Mouse (Mus musculus) stomach, embryonic 15.5 days (tissue): ENCODE data around the gene Aurkb. TPM values are rescaled to one million over a fixed set of nuclear protein-coding genes. Genes with fewer than 3 reads are reported as not detected.

ENCODE experiments used
- ATAC-seq: fragments of 200-750 bp; cut with Nextera tagmentation; 2 replicates; pipeline ENCODE4 v1.8.0; 2017; ENCODE audit warnings: low read depth, moderate number of reproducible peaks, moderate TSS enrichment; ENCODE audit not compliant: insufficient read depth, low FRiP score
- H3K27ac ChIP-seq: fragments of 300-500 bp; sonication (generic); 2 replicates; pipeline ENCODE4 v1.5.1; 2015; ENCODE audit warnings: mild to moderate bottlenecking, inconsistent platforms
- H3K27me3 ChIP-seq: fragments of 300-500 bp; sonication (generic); replicated peaks from 2 replicates; pipeline ENCODE4 v1.6.1; 2015; ENCODE audit warnings: inconsistent platforms
- H3K36me3 ChIP-seq: fragments of 300-500 bp; sonication (generic); 2 replicates; pipeline ENCODE4 v1.6.1; 2015; ENCODE audit warnings: inconsistent platforms
- H3K4me1 ChIP-seq: fragments of 300-500 bp; sonication (generic); 2 replicates; pipeline ENCODE4 v1.6.1; 2015; ENCODE audit warnings: inconsistent platforms
- H3K4me2 ChIP-seq: fragments of 300-500 bp; sonication (generic); 2 replicates; pipeline ENCODE4 v1.6.1; 2015; ENCODE audit warnings: mild to moderate bottlenecking, inconsistent platforms
- H3K4me3 ChIP-seq: fragments of 300-500 bp; sonication (generic); replicated peaks from 2 replicates; pipeline ENCODE4 v1.5.1; 2015; ENCODE audit warnings: inconsistent platforms
- H3K9ac ChIP-seq: fragments of 300-500 bp; sonication (generic); 2 replicates; pipeline ENCODE4 v1.6.1; 2015; ENCODE audit warnings: inconsistent platforms
- H3K9me3 ChIP-seq: fragments of 300-500 bp; sonication (generic); 2 replicates; pipeline ENCODE4 v1.6.1; 2016; ENCODE audit warnings: inconsistent platforms
- WGBS: fragments of 180-500 bp; shearing (Covaris S2); methylation state at CpG from one replicate; pipeline ENCODE4 v1.1.7; 2015; 5-methylcytosine and 5-hydroxymethylcytosine counted together
- polyA plus RNA-seq: library from polyadenylated mRNA; unstranded; fragments of >200 nt; fragmentation: Nextera tagmentation; extraction: Ambion mirVana; gene quantifications from 2 replicates; pipeline ENCODE4 v1.2.1, GENCODE M21; 2015

Gene Aurkb
- polyA plus RNA-seq, 1 experiment from 2014 or later = 134 TPM

DNA sequence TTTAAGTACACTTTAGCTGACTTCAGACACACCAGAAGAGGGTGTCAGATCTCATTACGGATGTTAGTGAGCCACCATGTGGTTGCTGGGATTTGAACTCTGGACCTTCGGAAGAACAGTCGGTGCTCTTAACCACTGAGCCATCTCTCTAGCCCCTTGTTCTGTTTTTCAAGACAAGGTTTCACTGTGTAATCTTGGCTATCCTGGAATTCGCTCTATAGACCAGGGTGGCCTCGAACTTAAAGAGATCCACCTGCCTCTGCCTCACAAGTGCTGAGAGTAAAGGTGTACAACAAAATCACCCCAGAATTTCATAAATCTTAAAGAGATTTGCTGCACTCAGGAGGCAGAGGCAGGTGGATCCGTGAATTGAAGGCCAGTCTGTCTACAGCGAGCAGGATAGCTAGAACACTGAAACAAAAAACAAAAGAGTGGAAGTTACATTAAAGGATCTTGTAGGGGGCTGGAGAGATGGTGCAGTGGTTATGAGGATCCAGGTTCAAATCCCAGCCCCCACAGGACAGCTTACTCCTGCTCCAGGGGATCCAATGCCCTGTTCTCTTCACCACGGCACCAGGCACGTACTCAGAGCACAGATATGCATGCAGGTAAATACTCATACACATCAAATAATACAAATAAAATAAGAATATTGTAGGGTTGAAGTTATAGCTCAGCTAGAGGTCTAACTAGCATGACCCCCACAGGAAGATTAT lies 30.5 kb downstream of the Aurkb start:
- H3K27ac ChIP-seq = no peak overlapping the region
- H3K36me3 ChIP-seq = no peaks in the 10 kb centered on the region
- WGBS = 49% methylated on average over 9 of the region's 9 CpGs
- H3K4me1 ChIP-seq = peaks cover 23% of the 10 kb centered on the region
- ATAC-seq = no peak
- H3K27me3 ChIP-seq = no peaks in the 10 kb centered on the region
- H3K9me3 ChIP-seq = no peaks in the 10 kb centered on the region
- no peak overlapping the region for H3K4me3 ChIP-seq
- no peak overlapping the region for H3K4me2 ChIP-seq
- H3K9ac ChIP-seq = no peak overlapping the region

DNA sequence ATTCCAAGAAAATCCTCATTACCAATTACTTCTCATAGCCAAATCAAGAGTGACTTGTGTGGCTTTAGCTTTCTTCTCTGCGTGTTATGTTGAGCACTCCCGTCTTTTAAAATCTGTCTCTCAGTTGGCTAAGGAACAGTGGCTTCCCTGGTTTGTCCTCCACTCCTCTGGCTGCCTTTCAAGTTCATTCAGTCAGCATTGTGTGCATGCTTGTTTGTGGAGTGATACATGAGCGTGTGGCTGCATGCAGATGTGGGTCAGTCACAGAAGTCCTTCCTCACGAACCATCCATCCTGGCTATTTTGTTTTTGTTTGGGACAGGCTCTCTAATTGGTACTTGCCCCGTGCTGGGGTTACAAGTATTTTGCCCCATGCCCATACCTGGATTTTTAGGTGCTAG lies 31.1 kb downstream of the Aurkb start:
- no peak overlapping the region for H3K9ac ChIP-seq
- no peak overlapping the region for H3K27ac ChIP-seq
- H3K27me3 ChIP-seq = no peaks in the 10 kb centered on the region
- H3K4me1 ChIP-seq = peaks cover 18% of the 10 kb centered on the region; the same call in 1 of the 2 replicates
- H3K4me3 ChIP-seq = no peak overlapping the region
- no peaks in the 10 kb centered on the region for H3K9me3 ChIP-seq
- 63% methylated on average over 5 of the region's 5 CpGs for WGBS
- H3K4me2 ChIP-seq = no peak overlapping the region
- H3K36me3 ChIP-seq = no peaks in the 10 kb centered on the region
- no peak for ATAC-seq

DNA sequence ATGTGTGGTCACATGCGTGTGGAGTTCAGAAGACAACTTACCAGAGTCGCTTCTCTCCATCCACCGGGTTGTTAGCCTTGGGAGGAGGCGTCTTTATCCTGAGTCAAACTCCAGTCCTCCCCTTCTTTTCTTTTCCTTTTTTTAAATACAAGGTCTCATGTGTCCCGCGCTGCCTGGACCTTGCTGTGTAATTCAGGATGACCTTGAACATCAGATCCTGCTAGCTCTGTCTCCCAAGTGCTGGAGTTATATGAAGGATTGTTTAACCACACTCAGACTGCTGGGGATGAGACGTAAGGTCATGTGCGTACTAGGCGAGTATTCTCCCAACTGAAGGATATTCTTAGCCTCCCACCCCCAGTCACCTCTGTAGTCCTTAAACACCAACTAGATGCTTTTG lies 31.9 kb downstream of the Aurkb start:
- Histone ChIP-seq H3K36me3 (no peaks in the 10 kb centered on the region), H3K4me3 (no peak overlapping the region), H3K9me3 (no peaks in the 10 kb centered on the region), H3K9ac (no peak overlapping the region), H3K27ac (no peak overlapping the region), H3K4me1 (peaks cover 10% of the 10 kb centered on the region; the same call in 1 of the 2 replicates), H3K27me3 (no peaks in the 10 kb centered on the region), H3K4me2 (no peak overlapping the region)
- WGBS = 78% methylated on average over 9 of the region's 9 CpGs
- ATAC-seq = no peak

DNA sequence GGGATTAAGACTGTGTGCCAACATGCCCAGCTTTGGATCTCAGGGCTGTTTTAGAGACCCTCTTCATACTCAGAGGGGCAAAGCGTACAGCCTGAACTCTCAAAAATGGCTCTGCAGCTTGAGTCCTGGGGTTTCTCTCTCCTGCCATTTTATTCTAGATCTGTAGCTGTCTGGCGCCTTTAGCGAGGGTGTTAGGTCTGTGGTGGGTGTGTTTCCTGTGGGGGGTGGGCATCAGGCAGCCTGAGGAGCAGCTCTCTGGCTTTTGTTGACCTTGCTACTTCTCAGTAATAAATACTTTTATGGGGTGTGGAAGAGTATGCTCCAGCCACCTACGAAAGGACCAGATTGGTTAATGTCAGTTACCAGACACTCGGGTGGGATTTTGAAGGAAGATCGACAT lies 32.6 kb downstream of the Aurkb start:
- H3K36me3 ChIP-seq = no peaks in the 10 kb centered on the region
- H3K4me2 ChIP-seq = no peak overlapping the region
- no peak for ATAC-seq
- no peak overlapping the region for H3K4me3 ChIP-seq
- WGBS = 71% methylated on average over 6 of the region's 6 CpGs
- H3K27ac ChIP-seq = no peak overlapping the region
- H3K9ac ChIP-seq = no peak overlapping the region
- H3K4me1 ChIP-seq = peaks cover 7% of the 10 kb centered on the region; the same call in 1 of the 2 replicates
- no peaks in the 10 kb centered on the region for H3K27me3 ChIP-seq
- no peaks in the 10 kb centered on the region for H3K9me3 ChIP-seq

DNA sequence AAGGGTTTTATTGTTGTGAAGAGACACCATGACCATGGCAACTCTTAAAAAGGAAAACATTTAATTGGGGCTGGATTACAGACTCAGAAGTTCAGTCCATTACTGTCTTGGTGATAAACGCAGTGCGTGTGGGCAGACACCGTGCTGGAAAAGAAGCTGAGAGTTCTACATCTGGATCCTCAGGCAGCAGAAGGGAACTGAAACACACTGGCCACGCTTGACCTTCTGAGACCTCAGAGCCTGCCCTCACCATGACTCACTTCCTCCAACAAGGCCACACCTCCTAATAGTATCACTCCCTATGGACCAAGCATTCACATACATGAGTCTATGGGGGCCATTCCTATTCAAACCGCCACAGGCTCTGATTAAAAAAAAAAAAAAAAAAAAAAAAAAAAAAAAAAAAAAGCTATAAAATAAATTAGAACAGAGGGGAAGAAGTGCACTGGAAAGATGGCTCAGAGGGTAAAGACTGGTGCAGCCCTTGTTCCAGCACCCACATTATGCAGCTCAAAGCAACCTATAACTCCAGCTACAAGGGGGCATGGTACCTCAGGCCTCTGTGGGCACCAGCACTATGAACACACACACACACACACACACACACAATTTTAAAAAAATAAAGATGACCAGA lies 33.5 kb downstream of the Aurkb start:
- no peaks in the 10 kb centered on the region for H3K27me3 ChIP-seq
- no peak overlapping the region for H3K9ac ChIP-seq
- WGBS = 63% methylated on average over 5 of the region's 5 CpGs
- H3K36me3 ChIP-seq = no peaks in the 10 kb centered on the region
- no peak overlapping the region for H3K4me2 ChIP-seq
- no peak overlapping the region; the same call in 1 of the 2 replicates for H3K27ac ChIP-seq
- peaks cover 3% of the 10 kb centered on the region; the same call in 1 of the 2 replicates for H3K4me1 ChIP-seq
- H3K4me3 ChIP-seq = no peak overlapping the region
- H3K9me3 ChIP-seq = no peaks in the 10 kb centered on the region
- ATAC-seq = no peak

DNA sequence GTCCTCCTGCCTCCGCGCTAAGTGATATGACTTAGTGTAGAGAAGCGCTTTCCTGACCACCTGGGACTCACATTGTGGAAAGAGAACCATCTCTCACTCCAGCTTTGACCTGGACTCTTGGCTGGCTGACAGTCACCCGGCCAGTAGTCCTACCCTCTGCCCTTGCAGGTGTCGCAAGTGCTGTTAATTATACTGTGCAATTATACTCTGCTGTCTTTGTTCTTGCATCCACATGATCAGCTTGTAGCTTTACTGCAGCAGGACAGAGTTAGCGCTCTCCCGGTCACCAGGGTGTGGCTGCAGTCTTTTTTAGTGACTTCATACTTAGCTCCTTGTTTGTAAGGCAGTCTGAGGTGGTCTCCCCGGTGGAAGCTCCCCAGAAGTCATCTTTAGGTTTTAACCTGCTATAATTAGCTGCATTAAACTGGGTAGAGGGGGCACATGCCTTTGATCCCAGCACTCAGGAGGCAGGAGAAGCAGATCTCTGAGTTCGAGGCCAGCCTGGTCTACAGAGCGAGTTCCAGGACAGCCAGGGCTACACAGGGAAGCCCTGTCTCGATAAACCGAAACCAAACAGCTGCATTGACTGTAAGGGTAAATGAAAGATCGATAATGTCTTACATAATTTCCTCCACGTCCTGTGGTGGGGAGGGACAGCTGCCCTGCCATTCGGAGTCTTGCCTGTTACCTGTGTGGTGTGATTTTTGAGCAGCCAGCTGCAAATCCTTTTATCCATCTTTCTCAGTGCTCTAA lies 34.8 kb downstream of the Aurkb start:
- 77% methylated on average over 15 of the region's 15 CpGs for WGBS
- Histone ChIP-seq H3K27ac (no peak overlapping the region), H3K9ac (no peak overlapping the region), H3K4me3 (no peak overlapping the region), H3K27me3 (no peaks in the 10 kb centered on the region), H3K4me1 (no peaks in the 10 kb centered on the region), H3K9me3 (no peaks in the 10 kb centered on the region), H3K36me3 (no peaks in the 10 kb centered on the region), H3K4me2 (no peak overlapping the region)
- no peak for ATAC-seq

DNA sequence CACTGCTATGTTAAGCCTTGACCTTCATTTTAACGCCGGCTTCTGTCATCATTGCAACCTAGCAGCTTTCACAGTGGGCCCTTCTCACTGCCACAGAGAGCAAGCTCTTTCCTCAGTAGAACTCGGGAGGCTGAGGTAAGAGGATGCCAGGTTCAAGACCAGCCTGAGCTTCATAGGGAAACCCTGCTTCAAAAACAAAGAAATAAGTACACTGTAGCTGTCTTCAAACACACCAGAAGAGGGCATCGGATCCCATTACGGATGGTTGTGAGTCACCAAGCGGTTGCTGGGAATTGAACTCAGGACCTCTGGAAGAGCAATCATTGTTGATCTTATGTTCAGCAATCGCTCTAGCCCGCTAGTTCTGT lies 35.4 kb downstream of the Aurkb start:
- no peaks in the 10 kb centered on the region for H3K36me3 ChIP-seq

DNA sequence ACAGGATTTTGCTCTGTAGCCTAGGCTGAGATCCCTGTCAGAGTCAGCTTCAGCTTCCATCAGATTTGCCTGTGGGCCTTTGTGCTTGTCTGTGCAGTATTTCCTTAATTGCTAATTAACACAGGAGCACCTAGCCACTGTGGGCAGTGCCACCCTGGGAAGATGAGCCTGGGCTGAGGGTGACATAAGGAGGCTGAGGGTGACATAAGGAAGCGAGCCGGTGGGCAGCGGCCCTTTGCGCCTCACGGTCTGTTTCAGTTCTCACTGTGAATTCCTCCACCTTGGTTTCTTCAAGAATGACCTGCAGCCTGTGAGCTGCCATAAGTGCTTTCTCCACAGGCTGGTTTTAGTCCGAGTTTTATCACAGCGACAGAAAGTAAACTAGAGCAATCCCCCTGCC lies 36.2 kb downstream of the Aurkb start:
- Histone ChIP-seq H3K4me1 (no peaks in the 10 kb centered on the region), H3K27ac (no peak overlapping the region), H3K9me3 (no peaks in the 10 kb centered on the region), H3K36me3 (no peaks in the 10 kb centered on the region), H3K9ac (no peak overlapping the region), H3K27me3 (no peaks in the 10 kb centered on the region), H3K4me2 (no peak overlapping the region), H3K4me3 (no peak overlapping the region)
- WGBS = 74% methylated on average over 7 of the region's 7 CpGs
- ATAC-seq = no peak

More for the DNA sequence above, 35.4 kb downstream of the Aurkb start:
- WGBS = 88% methylated on average over 8 of the region's 8 CpGs
- Histone ChIP-seq H3K4me2 (no peak overlapping the region), H3K27me3 (no peaks in the 10 kb centered on the region), H3K9me3 (no peaks in the 10 kb centered on the region), H3K9ac (no peak overlapping the region), H3K4me1 (no peaks in the 10 kb centered on the region), H3K27ac (no peak overlapping the region), H3K4me3 (no peak overlapping the region)
- ATAC-seq = no peak

DNA sequence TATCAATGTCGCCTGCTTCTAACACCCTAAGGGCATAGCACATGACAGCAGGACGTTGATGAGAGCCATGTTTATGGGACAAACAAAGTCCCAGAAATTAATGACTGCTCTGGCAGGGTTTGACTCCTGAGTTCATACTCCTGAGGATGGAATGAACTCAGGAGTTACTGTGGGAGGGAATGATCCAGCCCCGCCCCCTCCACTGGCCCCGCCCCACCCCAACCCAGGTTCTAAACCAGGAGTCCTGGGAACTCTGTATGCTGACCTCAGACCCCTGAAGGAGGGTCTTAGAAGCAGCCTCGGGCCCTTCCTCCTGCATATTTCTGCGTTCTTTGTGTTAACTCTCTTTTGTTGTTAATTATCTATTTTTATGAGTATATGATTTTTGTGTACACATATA lies 40.2 kb downstream of the Aurkb start:
- Histone ChIP-seq H3K9ac (no peak overlapping the region), H3K27ac (no peak overlapping the region), H3K9me3 (no peaks in the 10 kb centered on the region), H3K4me1 (peaks cover 21% of the 10 kb centered on the region), H3K27me3 (no peaks in the 10 kb centered on the region), H3K4me2 (no peak overlapping the region), H3K36me3 (0 out of 2 replicates have a peak, but pooled peaks cover 2% of the 10 kb centered on the region), H3K4me3 (no peak overlapping the region)
- ATAC-seq = no peak
- 57% methylated on average over 6 of the region's 6 CpGs for WGBS

DNA sequence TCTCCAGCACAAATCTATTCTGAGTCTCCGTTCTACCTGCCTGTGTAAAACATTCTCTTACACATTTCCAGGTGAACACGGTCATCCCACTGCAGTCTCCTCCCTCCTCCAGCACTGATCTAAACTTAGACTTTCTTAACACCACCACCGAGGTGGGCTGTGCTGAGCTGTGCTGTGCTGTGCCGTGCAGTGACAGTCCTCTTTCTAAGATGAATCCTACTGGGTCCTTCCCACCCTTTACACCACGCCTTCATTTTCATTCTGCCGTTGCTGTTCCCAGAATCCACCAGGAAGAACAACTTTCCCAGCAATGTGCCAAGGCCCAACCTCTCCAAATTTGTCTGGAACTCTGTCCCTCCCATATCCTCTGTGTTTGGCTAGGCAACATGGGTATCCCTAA lies 40.9 kb downstream of the Aurkb start:
- peaks cover 21% of the 10 kb centered on the region for H3K4me1 ChIP-seq
- H3K27ac ChIP-seq = peak overlapping the region; percentile 89
- no peak overlapping the region for H3K4me2 ChIP-seq
- ATAC-seq = no peak
- 0 out of 2 replicates have a peak, but pooled peaks cover 5% of the 10 kb centered on the region for H3K36me3 ChIP-seq
- no peaks in the 10 kb centered on the region for H3K9me3 ChIP-seq
- H3K9ac ChIP-seq = no peak overlapping the region
- H3K27me3 ChIP-seq = no peaks in the 10 kb centered on the region
- no peak overlapping the region for H3K4me3 ChIP-seq
- 49% methylated on average over 6 of the region's 6 CpGs for WGBS

DNA sequence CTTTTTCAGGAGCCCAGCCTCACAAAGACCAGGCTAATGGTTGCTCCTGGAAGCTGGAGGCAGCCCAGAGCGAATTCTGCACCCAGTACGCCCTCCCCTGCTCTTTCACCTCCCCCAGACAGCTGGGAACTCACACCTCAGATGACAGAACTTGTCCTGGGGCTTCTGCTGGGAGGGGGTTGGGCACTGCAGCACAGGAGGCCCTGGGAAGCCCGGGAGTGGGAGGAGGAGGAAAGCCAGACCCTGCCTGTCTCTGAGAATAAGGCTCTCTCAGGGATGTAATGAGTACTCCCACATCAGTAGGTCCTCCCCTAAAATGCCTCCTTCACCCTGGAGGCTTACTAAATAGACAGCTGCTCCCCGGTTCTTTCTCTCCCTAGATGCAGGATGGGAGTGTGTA lies 41.6 kb downstream of the Aurkb start:
- Histone ChIP-seq H3K4me3 (no peak overlapping the region), H3K9me3 (no peaks in the 10 kb centered on the region), H3K36me3 (0 out of 2 replicates have a peak, but pooled peaks cover 5% of the 10 kb centered on the region), H3K27me3 (no peaks in the 10 kb centered on the region), H3K9ac (no peak overlapping the region), H3K4me1 (peaks cover 21% of the 10 kb centered on the region), H3K27ac (peak overlapping the region; percentile 89), H3K4me2 (no peak overlapping the region; the same call in 1 of the 2 replicates)
- 25% methylated on average over 4 of the region's 4 CpGs for WGBS
- ATAC-seq = peak; percentile 27

DNA sequence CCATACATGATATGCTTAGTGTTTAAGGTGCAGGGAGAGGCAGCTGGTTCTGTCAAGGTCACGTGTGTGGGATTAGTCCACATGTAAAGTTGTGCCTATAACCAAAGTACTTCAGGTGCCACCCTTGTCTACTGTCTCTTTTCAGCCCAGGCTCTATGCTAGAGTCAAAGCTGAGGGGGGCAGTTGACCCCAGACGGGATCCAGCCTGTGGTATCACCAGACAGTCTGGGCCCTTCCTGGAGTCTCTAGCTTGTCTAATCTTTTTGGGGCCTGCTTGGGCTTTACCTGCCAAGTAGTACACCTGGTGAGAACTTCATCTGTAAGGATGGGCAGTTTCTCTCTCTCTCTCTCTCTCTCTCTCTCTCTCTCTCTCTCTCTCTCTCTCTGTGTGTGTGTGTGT lies 42.1 kb downstream of the Aurkb start:
- no peak overlapping the region for H3K9ac ChIP-seq
- H3K36me3 ChIP-seq = 0 out of 2 replicates have a peak, but pooled peaks cover 5% of the 10 kb centered on the region
- 59% methylated on average over 2 of the region's 2 CpGs for WGBS

More for the DNA sequence above, 42.1 kb downstream of the Aurkb start:
- Histone ChIP-seq H3K4me3 (peak overlapping the region; percentile 84; the same call in 1 of the 2 replicates), H3K4me1 (peaks cover 21% of the 10 kb centered on the region), H3K9me3 (no peaks in the 10 kb centered on the region), H3K4me2 (peak overlapping the region; percentile 91), H3K27me3 (no peaks in the 10 kb centered on the region), H3K27ac (peak overlapping the region; percentile 89)
- no peak for ATAC-seq
